Mouse (Mus musculus) embryo, embryonic 10 days (tissue): Measurements from ENCODE around the gene Birc5.
"Not testable (repeated sequence)": the region's sequence is repeated elsewhere in the genome, so short reads cannot be mapped to it uniquely, and the experiment has no call there.

ENCODE experiments used
- DNase-seq: peaks from one replicate; pipeline ENCODE4 v3.0.0-alpha.2; 2015; ENCODE audit warnings: low spot score

Birc5 gene

GRCm38 (mm10) chr11:117848985-117849671, at the start of gene Birc5:
Gene Birc5 (plus strand): TSS chr11:117849251.
- DNase-seq: peak; percentile 98

DNA sequence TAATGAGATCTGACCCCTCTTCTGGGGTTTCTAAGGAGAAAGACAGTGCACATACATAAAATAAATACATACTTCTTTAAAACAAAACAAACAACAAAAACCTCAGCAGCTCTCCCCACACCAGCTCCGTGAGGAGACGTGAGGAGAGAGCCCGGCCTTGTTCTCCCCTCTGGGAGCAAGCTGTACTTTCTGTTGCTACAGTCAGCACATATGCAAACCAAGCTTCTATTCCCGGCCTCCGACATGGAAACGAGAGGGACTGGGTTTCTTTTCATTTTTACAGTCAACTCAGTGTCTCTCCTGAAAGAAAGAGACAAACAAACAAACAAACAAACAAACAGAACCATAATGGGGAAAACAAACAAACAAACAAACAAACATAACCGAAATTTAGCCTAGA, 49.0 kb upstream of the Birc5 start:
- DNase-seq: no peak

- DNase-seq: no peak
These were observed 47.4 kb upstream of the Birc5 start for GRCm38 (mm10) chr11:117801650-117802049.

DNA sequence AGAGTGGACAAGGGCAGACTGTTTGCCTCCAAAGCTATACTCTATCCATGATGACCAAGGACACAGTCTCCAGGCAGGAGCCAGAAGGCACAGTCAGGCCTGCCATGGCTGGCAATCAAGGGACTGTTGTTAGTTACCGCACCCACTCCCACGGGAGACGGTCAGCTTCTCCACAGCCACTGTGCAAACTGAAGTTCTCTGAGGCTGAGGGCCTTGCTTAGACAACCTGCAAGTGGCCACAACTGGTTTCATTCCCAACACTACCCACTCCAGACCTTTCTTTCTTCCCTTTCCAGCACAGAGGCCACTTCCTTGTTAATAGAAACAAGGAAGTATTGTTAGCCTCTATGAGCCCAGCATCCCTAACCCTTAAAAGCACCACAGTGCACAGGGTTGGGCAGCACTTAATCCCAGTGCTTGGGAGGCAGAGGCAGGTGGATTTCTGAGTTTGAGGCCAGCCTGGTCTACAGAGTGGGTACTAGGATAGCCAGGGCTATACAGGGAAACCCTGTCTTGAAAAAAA, 45.8 kb upstream of the Birc5 start:
- DNase-seq: no peak

GRCm38 (mm10) chr11:117806781-117807180, 42.3 kb upstream of the Birc5 start:
- DNase-seq: no peak

DNA sequence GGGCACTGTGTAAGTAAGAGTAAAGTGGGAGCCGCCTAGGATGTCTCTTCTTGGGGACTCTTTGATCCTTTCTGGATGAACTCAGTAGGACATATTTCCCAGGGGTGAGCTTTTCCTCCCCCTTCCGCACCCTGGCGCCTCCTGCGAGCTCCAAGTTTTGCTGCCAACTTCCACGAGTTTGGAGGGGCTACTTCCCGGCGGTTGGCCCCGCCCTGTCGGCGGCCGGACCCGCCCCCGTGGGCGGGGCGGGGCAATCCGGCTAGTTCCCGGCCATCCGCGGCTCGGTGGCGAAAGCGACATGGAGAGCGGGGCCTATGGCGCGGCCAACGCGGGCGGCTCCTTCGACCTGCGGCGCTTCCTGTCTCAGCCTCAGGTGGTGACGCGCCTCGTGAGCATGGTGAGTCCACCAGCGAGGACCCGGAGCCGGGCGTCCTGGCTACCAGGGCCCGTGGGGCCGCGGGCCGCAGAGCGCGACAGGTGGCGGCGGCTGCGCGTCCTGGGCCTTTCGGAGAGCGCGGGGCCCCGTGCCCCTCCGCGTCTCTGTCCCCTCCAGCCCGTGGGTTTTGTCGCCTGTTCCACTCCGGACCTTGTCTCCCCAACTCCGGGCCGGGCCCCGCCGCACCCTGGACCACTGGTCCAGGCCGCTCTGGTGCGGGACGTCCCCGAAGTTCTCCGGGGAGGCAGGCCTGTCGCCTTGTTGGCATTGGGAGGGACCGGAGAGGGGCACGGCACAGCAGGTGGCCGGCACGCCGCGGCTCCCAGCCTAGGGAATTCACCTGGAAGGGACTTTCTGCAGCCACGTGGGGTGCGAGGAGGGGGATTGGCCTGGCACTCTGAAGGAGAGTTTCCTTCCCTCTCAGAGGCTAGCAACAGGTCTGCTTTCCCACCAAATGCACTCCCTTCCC, 39.4 kb upstream of the Birc5 start, which contains the start of the genes Gm20708 and Syngr2:
Gene Gm20708, plus strand, starts transcription at position 262 of the 905 bp plus-strand sequence.
Gene Syngr2, plus strand, starts transcription at position 262 of the 905 bp plus-strand sequence.
- DNase-seq: peak; percentile 76

GRCm38 (mm10) chr11:117810401-117811046, 38.5 kb upstream of the Birc5 start:
- DNase-seq: peak; percentile 88

DNA sequence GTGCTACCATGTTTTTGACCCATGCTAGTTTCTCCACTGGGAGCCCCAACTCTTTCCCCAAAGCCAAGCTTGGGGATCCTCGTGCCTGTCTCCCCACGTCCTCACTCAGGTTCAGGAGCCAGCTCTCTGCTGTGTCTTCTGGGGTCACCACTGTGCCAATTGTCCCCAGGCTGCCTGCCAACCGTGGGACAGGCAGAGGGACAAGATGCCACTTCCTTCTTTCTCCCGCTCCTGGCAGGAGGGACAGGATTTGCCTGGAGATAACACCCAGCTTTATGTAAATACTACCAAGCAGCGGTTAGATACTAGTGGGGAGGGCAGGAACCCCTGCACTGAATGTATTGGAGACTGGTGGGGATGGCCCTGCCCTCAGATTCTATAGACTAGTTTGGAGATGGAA, 35.2 kb upstream of the Birc5 start:
- DNase-seq: no peak

- no peak for DNase-seq
These were observed 34.2 kb upstream of the Birc5 start for GRCm38 (mm10) chr11:117814704-117815366.

- not testable (repeated sequence) for DNase-seq
These were observed 33.2 kb upstream of the Birc5 start for GRCm38 (mm10) chr11:117815850-117816249.

DNA sequence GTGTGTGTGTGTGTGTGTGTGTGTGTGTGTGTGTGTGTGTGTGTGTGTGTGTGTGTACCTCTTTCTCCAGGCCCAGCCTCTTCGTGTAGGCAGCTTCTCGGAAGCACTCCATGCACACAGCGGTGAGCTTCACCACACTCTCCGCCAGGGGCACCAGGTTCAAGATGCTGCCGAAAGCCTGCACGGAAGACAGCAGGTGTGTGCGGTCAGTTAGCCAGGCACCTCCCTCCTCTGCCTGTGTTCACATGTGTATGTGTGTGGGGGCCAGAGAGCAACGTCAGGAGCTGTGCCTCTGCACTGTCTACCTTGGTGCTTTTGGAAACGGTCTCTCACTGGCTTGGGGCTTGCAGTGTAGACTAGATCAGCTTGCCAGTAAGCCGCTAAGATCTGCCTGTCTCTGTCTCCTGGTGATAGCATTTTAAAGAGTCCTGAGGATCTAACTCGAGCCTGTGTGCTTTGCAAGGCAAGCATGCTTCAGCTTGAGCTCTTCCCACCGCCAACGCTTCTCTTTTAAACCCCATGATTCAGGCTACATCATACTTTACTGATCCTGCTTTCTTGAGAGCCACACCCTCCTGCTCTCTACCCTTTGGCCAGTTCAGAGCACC, 32.6 kb upstream of the Birc5 start:
- DNase-seq: no peak

- DNase-seq: no peak
These were observed 30.0 kb upstream of the Birc5 start for GRCm38 (mm10) chr11:117819095-117819494.

GRCm38 (mm10) chr11:117820173-117820572, 28.9 kb upstream of the Birc5 start:
- DNase-seq: no peak

- no peak for DNase-seq
These were observed 27.2 kb upstream of the Birc5 start for GRCm38 (mm10) chr11:117821868-117822267.

DNA sequence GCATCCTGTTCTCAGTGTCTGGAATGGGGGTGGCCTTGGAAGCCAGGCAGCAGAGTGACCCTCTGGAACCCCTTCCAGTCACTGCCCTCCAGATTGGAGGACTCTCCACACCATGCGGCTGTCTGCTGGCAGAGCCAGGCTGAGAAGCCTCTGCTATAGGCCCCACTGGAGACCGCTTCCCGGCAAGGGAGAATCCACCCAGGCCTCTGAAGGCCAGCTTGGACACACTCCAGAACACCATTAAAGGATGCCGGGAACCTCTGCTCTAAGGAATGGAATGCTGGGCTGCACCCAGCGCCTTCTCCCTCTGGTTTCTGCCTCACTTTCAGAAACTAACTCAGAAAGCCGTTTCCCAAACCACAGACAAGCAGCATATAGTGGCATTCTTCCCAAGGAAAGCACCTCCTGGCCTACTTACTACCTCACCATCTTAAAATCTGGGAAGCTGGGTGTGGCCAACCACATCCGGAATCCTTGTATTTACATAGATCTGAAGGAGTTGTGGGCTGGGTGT, 26.3 kb upstream of the Birc5 start:
- DNase-seq: no peak

GRCm38 (mm10) chr11:117823411-117823810, 25.6 kb upstream of the Birc5 start:
- no peak for DNase-seq

DNA sequence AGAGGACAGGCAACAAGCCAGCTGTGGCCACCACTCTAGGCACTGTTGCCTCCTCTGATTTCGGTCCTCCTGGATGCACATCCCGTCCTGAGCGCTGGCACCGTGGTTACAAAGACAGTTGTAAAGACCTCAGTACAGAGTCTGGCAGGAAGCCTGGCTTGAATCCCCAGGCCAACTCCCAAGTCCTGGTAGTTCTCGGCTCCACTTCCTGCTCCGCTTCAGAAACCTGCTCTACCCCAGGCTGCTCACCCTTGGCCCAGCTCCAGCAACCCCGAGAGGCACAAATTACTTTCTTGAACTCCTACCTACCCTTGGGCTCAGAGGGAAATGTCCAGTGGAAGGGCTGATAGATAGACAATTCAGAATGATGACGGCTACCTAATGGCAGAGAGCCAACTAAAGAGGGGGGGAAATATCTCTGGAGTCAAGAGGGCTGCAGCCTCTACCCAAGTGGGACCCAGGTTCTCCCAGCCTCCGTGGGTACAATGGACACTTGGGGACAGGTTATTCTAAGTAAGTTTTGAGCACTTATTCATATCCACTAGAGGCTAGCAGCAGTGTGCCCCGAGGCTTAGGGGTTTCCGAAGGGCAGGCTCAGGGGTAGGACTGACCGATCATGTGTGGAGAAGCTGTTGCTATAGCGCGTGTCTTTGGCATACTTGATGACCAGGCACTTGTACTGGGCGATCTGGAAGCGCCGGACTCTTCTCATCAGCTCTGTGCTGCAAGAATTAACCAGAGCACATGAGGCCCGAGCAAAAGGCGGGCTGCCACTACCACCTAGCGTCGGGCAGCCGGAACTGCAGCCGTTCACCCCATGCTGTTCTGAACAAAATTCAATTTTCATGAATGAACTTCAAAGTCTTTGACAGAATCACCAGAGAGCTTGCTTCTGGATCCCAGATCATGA, 24.7 kb upstream of the Birc5 start:
- DNase-seq: peak; percentile 92

- DNase-seq: peak; percentile 94
These were observed 23.5 kb upstream of the Birc5 start, which contains the start of the genes Afmid and Tk1 for GRCm38 (mm10) chr11:117825333-117826101. Gene Afmid (plus strand): TSS chr11:117825924. Gene Tk1 (minus strand): TSS chr11:117826092.

GRCm38 (mm10) chr11:117826164-117826563, 22.9 kb upstream of the Birc5 start:
- peak; percentile 62 for DNase-seq
